Mouse (Mus musculus) cerebellum, adult 2 months (tissue): ENCODE results near the gene Cul4a. TPM values are rescaled to one million over a fixed set of nuclear protein-coding genes. Genes with fewer than 3 reads are reported as not detected.
"Not testable (repeated sequence)": the region's sequence is repeated elsewhere in the genome, so short reads cannot be mapped to it uniquely, and the experiment has no call there.

Source experiments
- DNase-seq, 2 experiments: peaks; one replicate each; pipeline ENCODE4 v3.0.0; 2021
- H3K27ac ChIP-seq: fragments of 200-500 bp; 2 replicates; pipeline ENCODE4 v1.5.1; 2012; ENCODE audit warnings: low read length, control low read depth, inconsistent platforms; ENCODE audit not compliant: insufficient read depth
- H3K27me3 ChIP-seq: fragments of 200-500 bp; 2 replicates; pipeline ENCODE4 v1.6.1; 2012; ENCODE audit warnings: inconsistent platforms, mild to moderate bottlenecking, low read length, moderate library complexity; ENCODE audit not compliant: control insufficient read depth, insufficient read depth
- H3K4me1 ChIP-seq: fragments of 200-500 bp; 2 replicates; pipeline ENCODE4 v1.6.1; 2011; ENCODE audit warnings: low read length; ENCODE audit not compliant: control insufficient read depth, insufficient read depth
- H3K4me3 ChIP-seq: fragments of 200-500 bp; replicated peaks from 2 replicates; pipeline ENCODE3; 2011; ENCODE audit warnings: mild to moderate bottlenecking, low read depth, low read length, control low read depth; ENCODE audit not compliant: insufficient read depth
- CTCF ChIP-seq: fragments of 200-500 bp; IDR thresholded peaks from 2 replicates; pipeline ENCODE4 v1.5.1; 2011; ENCODE audit warnings: low read depth, mild to moderate bottlenecking, control low read depth, low read length, moderate library complexity, borderline replicate concordance; ENCODE audit not compliant: insufficient read depth
- POLR2A ChIP-seq: fragments of 200-500 bp; IDR thresholded peaks from 2 replicates; pipeline ENCODE4 v1.6.1; 2011; ENCODE audit warnings: low read length, control low read depth, borderline replicate concordance; ENCODE audit not compliant: insufficient read depth
- WGBS: fragments of 180-500 bp; shearing (Covaris S2); methylation state at CpG from one replicate; pipeline ENCODE4 v1.1.7; 2018; 5-methylcytosine and 5-hydroxymethylcytosine counted together
- polyA plus RNA-seq: library from polyadenylated mRNA; depleted of rRNA; stranded (reverse); fragments of >200 nt; gene quantifications from 2 replicates; pipeline ENCODE4 v1.2.3, GENCODE M21; 2012; rRNA removed

The Cul4a gene
- 54.5 and 57.0 TPM in 2 replicates for polyA plus RNA-seq

DNA sequence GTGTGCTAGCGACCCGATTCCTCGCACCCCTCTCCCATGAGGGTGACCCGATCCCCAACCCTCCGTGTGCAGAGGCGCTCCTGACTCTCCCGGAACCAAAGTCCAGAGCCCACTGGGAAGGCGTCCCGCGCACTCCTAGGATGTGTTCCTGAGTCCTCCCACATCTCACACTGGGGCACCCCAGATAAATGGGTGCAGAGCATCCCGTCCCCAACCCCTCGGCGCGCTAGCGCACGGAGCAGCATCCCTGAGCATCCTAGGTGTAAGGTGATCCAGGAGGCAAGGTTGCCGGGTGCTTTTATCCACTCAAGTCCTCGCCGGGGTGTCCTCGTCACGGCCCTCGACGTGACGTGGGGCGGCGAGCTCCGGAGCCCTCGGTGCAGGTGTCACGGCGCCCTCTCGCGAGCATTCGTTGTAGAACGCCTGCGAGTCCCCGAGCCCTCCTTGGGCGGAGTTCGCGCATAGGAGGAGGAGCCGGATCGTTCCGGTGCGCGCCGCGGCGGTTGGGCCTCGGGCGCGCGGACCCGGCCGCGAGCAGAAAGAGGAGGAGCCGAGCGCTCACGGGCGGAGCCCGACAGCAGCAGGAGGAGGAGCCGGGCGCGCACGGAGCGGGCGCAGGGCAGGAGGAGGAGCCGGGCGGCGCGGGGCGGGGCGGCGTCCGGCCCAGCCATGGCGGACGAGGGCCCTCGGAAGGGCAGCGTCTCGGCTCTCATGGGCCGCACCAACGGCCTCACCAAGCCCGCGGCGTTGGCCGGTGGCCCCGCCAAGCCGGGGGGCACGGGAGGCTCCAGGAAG, at the start of gene Cul4a, which contains the start of gene Pcid2:
Cul4a (plus strand) TSS at position 535 of the 795 bp plus-strand sequence.
Pcid2 (minus strand) TSS at position 373 of the 795 bp plus-strand sequence.
- no peaks in the 10 kb centered on the region for H3K27me3 ChIP-seq
- TF ChIP-seq POLR2A, result peak; percentile 73; the same call in 1 of the 2 replicates
- peak; percentile 67 for TF ChIP-seq CTCF
- peak within 1 kb of the TSS; percentile 95 for H3K4me3 ChIP-seq
- H3K4me1 ChIP-seq, result peaks cover 4% of the 10 kb centered on the region
- WGBS, result under 1% methylated on average over 87 of the region's 87 CpGs
- peak within 1 kb of the TSS; percentile 85 for H3K27ac ChIP-seq
- peak; percentile 96 for DNase-seq

DNA sequence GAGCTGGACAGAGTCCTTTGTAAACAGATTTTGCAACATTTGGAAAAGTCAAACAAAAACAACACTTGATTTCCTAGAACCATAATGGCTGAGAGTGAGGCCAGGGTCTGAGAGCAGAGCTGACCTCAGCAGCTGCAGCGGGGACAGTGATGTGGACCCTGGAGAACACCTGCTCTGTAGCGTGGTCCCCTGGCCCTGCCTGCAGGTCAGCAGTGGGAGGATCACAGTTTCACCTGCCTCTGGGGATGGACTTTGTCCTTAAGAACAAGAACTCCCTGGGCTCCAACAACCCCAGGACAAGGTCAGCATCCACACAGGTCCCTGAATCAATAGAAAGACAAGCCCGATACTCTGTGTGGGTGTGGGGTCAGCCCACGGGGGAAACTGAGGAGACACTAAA, 48.1 kb upstream of the Cul4a start:
- Histone ChIP-seq H3K4me3 (no peak overlapping the region), H3K4me1 (no peaks in the 10 kb centered on the region), H3K27me3 (no peaks in the 10 kb centered on the region), H3K27ac (no peak overlapping the region)
- WGBS, result 90% methylated on average over 4 of the region's 4 CpGs
- no peak for TF ChIP-seq CTCF
- TF ChIP-seq POLR2A, result no peak
- DNase-seq, result no peak

DNA sequence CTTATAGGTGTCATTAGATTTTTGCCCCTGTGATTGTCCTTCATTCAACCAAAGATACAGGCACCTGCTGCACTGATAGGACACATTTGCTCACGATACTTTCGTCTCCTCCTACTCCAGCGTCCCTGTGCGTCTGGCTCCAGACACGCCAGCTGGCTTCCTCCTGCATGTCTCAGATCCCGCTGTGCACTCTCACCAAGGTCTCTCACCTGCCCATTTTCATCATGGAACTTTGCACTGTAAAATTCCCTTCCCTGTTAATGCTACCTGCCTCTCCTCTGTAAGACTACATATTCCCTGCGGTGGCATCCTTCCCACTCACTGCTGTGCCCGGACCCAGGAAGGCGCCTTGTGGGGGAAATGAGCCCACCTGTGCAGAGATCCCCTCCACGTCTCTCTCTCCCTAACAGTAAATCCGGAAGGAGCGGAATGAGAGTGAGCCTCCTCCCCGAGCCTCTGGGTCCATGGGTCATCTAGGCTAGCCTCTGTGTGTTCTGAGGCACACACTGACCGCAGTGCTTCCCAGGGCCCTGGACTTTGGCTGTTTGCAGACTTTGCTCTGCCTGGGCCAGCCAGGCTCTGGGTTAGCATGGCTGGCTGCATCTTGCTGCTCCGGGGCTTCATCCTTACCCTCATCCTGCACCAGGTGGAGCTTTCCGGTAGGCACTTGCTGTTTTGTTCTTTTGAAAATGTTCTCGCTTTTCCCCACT, 44.8 kb upstream of the Cul4a start, which contains the start of gene Proz:
Proz (plus strand) TSS at position 474 of the 710 bp plus-strand sequence.
- no peak for TF ChIP-seq CTCF
- TF ChIP-seq POLR2A, result no peak
- H3K27me3 ChIP-seq, result no peaks in the 10 kb centered on the region
- WGBS, result 61% methylated on average over 17 of the region's 17 CpGs

DNA sequence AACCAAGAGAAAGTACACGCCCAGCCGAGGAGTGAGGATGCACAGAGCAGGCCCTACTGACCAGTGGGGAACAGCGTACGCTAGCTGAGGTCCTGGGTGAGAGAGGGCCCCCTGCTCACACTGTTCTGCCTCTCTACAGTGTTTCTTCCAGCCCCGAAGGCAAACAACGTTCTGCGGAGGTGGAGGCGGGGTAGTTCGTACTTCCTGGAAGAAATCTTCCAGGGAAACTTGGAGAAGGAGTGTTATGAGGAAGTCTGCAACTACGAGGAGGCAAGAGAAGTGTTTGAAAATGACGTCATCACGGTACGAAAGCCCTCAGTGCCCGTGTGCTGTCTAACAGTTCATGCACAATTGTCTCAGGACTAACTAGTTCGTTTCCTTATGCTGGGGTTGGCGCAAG, 42.3 kb upstream of the Cul4a start:
- Histone ChIP-seq H3K27ac (no peak overlapping the region), H3K27me3 (no peaks in the 10 kb centered on the region), H3K4me3 (no peak overlapping the region), H3K4me1 (no peaks in the 10 kb centered on the region)
- no peak for DNase-seq
- WGBS, result 77% methylated on average over 16 of the region's 16 CpGs
- no peak for TF ChIP-seq CTCF
- TF ChIP-seq POLR2A, result no peak

More for the DNA sequence above, 44.8 kb upstream of the Cul4a start, which contains the start of gene Proz:
- DNase-seq, result no peak
- Histone ChIP-seq H3K4me3 (no peak within 1 kb of the TSS), H3K4me1 (no peaks in the 10 kb centered on the region), H3K27ac (no peak within 1 kb of the TSS)

DNA sequence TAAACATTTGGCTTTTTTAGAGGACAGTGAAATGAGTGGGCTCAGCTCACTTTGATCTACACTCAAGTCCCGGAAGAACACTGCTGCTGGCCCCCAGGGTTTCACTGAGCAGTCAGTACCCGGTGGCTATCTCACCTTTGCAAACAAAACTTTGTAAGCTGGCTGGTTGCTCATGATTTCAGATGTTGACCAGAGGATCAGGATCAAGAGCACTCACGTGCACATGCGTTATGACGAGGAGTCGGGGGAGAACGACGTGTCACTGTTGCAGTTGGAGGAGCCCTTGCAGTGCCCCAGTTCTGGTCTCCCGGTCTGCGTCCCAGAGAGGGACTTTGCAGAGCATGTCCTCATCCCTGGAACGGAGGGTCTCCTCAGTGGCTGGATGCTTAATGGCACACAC, 32.2 kb upstream of the Cul4a start:
- no peak for TF ChIP-seq CTCF
- no peak for TF ChIP-seq POLR2A
- WGBS, result 94% methylated on average over 11 of the region's 11 CpGs
- no peak for DNase-seq
- H3K4me1 ChIP-seq, result no peaks in the 10 kb centered on the region
- no peak overlapping the region for H3K4me3 ChIP-seq
- no peaks in the 10 kb centered on the region for H3K27me3 ChIP-seq
- H3K27ac ChIP-seq, result no peak overlapping the region

DNA sequence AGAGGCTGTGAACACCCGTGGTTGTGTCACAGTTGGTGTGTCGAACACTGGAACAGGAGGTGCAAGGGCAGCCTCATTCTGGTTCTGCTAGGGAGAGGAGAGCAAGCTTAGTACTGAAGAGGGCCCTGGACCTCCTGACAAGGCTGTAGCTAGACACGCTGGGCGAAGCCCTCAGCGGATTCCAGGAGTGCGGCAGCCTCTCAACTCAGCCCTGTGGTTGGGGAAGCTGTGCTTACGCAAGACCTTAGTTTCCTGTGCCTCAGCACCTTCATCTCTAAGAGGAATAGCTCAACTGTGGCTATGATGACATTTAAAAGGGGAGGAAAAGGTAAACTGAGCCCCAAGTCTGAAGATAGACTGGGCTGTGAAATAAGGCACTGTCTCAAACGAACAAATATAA, 30.4 kb upstream of the Cul4a start:
- DNase-seq, result no peak

DNA sequence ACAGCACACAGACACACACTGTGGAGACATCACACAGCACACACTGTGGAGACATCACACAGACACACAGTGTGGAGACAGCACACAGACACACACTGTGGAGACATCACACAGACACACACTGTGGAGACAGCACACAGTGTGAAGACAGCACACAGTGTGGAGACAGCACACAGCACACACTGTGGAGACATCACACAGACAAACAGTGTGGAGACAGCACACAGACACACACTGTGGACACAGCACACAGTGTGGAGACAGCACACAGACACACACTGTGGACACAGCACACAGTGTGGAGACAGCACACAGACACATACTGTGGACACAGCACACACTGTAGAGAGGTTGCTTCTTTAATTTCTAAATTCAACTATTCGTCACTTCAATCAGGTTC, 29.8 kb upstream of the Cul4a start:
- WGBS, result 97% methylated on average over 1 of the region's 1 CpGs
- not testable (repeated sequence) for H3K27ac ChIP-seq, DNase-seq, H3K4me1 ChIP-seq, H3K27me3 ChIP-seq, H3K4me3 ChIP-seq

More for the DNA sequence above, 30.4 kb upstream of the Cul4a start:
- Histone ChIP-seq H3K4me1 (no peaks in the 10 kb centered on the region), H3K27me3 (no peaks in the 10 kb centered on the region), H3K27ac (no peak overlapping the region), H3K4me3 (no peak overlapping the region)
- no peak for TF ChIP-seq POLR2A
- no peak for TF ChIP-seq CTCF
- 95% methylated on average over 8 of the region's 8 CpGs for WGBS

DNA sequence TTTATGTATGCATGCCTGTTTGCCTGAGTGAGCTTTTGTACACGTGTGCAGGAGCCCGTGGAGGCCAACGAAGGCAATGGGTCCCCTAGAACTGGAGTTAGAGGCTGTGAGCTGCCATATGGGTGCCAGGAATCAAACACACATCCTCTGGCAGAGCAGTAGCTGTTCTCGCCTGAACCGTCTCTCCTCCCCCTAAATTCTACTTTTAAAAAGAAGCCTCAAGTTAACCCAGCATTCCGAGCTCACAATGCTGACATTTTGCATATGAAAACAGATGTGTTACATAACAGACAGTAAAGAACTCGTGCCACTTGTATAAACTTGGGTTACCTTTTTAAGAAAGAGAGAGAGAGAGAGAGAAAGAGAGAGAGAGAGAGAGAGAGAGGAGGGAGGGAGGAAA, 27.9 kb upstream of the Cul4a start:
- no peak for DNase-seq
- H3K27ac ChIP-seq, result no peak overlapping the region
- TF ChIP-seq POLR2A (no peak), CTCF (no peak)
- 87% methylated on average over 7 of the region's 7 CpGs for WGBS
- H3K4me3 ChIP-seq, result no peak overlapping the region
- no peaks in the 10 kb centered on the region for H3K4me1 ChIP-seq
- H3K27me3 ChIP-seq, result no peaks in the 10 kb centered on the region
